Mouse (Mus musculus) megakaryocyte, embryonic 14.5 days (primary cell): Measurements from ENCODE around the gene Ccnc.

Experiments used
- FLI1 ChIP-seq: IDR thresholded peaks from 2 replicates; pipeline ENCODE4 v1.6.1; 2012; ENCODE audit warnings: low read length, inconsistent platforms, mixed read lengths
- GATA1 ChIP-seq: IDR thresholded peaks from 3 replicates; pipeline ENCODE4 v1.6.1; 2012; ENCODE audit warnings: mixed read lengths, low read length, inconsistent platforms, borderline replicate concordance

DNA sequence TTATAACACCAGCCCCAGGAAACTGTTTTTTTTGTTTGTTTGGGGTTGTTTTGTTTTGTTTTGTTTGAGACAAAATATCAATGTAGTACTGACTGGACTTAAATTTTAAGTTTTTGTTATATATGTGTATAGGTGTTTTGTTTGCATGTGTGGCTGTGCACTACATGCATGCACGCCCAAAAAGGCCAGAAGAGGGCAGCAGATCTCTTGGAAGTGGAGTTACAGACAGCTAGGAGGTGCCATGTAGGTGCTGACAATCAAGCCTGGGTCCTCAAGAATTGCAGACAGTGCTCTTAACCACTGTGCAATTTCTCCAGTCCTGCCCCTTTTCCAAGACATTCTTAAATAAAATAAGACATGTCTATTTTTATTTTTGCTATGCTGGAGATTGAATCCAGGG, 31.4 kb downstream of the Ccnc start:
- TF ChIP-seq FLI1 (no peak), GATA1 (no peak)
